Mouse (Mus musculus): ENCODE results near the gene Colgalt2.
"Not testable (repeated sequence)": the region's sequence is repeated elsewhere in the genome, so short reads cannot be mapped to it uniquely, and the experiment has no call there.

Gene Colgalt2

GRCm38 (mm10) chr1:152399790-152400555, at the start of gene Colgalt2:
TSS of gene Colgalt2 (plus strand) at chr1:152399830.
- peak; percentile 54 for DNase-seq

- DNase-seq: no peak
These were observed 42.9 kb upstream of the Colgalt2 start for GRCm38 (mm10) chr1:152356721-152357120.

- DNase-seq: no peak
These were observed 31.1 kb upstream of the Colgalt2 start for GRCm38 (mm10) chr1:152368311-152369088.

GRCm38 (mm10) chr1:152369139-152369538, 30.5 kb upstream of the Colgalt2 start:
- DNase-seq: peak; percentile 62

GRCm38 (mm10) chr1:152378311-152378710, 21.3 kb upstream of the Colgalt2 start:
- no peak for DNase-seq

DNA sequence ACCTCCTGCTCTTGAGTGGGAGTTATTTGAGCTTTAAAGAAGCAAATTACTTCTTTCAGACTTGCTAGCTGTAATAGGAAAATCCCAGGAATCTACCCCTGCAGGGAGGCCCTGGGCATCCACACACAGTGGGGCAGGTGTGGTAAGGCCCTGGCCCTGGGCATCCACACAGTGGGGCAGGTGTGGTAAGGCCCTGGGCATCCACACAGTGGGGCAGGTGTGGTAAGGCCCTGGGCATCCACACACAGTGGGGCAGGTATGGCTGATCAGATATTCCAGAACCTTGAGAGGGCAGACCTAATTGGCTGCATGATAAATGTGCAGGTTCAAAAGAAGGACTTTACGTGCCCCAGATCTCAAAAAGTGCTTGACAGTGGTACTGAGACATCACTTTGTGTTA, 15.0 kb upstream of the Colgalt2 start:
- no peak for DNase-seq

GRCm38 (mm10) chr1:152385693-152386092, 13.9 kb upstream of the Colgalt2 start:
- not testable (repeated sequence) for DNase-seq

GRCm38 (mm10) chr1:152386188-152386835, 13.3 kb upstream of the Colgalt2 start, which contains the start of gene Tsen15:
TSS of gene Tsen15 (minus strand) at chr1:152386688.
- DNase-seq: peak; percentile 81

DNA sequence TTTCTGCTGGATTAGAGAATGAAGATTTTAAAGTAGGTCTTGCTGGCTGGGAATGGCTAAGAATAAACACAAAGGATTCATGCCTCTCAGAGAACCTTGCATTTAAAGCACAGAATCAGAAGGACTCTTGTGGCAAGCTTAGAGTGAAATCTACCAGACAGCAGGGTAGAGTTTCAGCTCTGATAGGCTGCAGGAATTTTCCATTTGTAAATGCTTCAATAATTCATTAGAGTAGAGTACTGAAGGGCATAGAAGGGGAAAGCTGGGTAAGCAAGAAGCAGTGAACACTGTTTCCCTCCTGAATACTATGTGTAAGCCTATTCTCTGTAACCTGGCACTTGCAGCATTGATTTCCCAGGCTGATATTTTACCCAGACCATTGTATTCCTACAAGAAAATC, 10.4 kb upstream of the Colgalt2 start:
- DNase-seq: no peak

GRCm38 (mm10) chr1:152394137-152394536, 5.5 kb upstream of the Colgalt2 start:
- no peak for DNase-seq

DNA sequence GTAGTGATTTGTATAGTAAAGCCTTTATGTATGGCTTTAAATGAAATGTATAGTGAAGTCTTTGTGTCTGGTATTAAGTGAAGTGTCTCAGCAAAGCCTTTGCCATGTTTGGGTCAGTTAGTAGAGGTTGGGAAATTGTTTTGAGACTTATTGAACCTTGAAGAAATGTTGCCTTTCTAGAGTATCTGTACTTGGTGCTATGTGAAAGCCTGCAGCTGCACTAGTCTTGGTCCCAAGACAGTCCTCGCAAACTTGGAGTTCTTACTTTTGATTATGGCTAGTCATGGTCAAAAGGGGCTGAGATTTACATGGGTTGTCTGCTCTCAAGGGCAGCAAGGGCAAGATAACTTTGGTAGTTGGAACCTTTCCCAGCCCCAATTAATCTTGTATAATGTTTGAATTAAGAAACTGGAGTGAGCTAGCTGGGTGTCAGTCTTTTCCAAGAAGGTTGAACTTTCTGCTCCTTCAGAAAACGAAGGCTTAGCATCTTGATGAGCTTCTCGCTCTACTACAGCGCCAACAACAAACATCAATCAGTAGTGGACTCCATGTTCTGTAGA, 4.6 kb upstream of the Colgalt2 start:
- no peak for DNase-seq

GRCm38 (mm10) chr1:152398708-152399107, 922 bp upstream of the Colgalt2 start:
- no peak for DNase-seq

- DNase-seq: peak; percentile 14
These were observed 1.2 kb downstream of the Colgalt2 start for GRCm38 (mm10) chr1:152400556-152401540.

- no peak for DNase-seq
These were observed 7.7 kb downstream of the Colgalt2 start for GRCm38 (mm10) chr1:152407021-152407946.

- DNase-seq: peak; percentile 17
These were observed 9.7 kb downstream of the Colgalt2 start for GRCm38 (mm10) chr1:152409356-152409755.

DNA sequence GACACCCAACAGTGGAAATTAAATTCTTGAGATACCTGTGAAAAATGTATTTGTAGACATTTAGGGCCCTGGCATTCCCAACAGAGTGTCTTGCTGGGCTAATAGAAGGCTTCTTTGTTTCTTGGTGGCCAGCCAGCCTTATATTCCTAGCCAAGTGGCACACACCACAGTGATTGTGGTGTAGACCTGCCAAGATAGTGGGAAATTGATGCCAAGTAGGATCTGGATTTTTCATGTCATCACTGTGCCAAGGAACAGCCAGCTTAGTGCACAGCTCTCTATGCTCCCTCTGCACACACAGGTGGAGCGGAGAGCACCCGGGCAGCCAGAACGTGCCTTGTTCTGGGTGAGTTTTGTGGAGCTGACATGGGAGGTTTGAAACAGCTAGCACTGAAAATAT, 11.0 kb downstream of the Colgalt2 start:
- DNase-seq: peak; percentile 26

DNA sequence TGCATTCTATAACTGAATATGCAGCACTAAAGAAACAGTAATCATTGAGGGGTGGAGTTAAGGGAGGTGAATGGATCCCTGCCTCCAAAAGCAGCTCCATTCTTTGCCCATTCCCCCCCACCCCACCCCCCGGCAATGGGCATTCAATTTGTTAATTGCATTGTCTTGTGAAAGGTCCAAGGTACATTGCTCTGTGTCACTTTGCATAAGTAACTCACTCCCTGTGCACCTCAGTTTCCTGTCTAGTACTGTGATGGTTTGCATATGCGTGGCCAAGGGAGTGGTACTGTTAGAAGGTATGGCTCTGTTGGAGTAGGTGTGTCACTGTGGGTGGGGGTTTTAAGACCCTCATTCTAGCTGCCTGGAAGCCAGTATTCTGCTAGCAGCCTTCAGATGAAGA, 13.5 kb downstream of the Colgalt2 start:
- no peak for DNase-seq

DNA sequence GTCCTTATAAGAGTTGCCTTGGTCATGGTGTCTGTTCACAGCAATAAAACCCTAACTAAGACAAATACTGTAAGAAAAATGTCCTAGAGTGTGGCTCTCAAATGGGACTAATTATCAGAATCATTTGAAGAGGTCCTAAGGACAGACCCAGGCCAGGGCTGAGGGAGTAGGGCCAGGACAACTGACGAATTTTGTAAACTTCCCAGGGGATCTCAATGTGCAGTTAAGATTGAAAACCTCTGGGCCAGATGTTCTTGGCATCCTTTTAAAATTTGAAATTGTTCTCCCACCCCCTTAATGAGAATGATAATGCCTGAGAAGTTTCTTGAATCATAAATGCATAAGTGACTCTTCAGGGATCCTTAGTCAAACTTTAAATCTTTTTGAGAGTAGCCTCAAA, 14.3 kb downstream of the Colgalt2 start:
- no peak for DNase-seq

DNA sequence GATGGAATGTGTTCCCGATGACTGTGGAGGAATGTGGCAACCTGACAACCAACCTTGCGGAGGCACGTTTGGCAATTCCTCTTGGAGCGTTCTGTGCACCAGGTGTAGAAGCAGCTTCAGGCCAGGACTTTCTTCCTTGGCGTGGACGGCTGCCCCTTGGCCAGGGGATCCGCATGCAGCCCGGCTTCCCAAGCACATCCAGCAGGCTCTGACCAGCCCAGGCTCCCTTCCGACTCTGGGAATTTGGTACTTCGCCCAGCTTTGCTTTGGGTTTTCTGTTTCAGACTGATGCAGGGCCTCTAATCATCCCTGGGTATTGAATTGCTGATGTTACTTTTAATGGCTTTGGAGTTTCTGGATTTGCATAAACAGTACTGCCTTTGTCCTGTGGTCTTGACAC, 14.8 kb downstream of the Colgalt2 start:
- DNase-seq: no peak

DNA sequence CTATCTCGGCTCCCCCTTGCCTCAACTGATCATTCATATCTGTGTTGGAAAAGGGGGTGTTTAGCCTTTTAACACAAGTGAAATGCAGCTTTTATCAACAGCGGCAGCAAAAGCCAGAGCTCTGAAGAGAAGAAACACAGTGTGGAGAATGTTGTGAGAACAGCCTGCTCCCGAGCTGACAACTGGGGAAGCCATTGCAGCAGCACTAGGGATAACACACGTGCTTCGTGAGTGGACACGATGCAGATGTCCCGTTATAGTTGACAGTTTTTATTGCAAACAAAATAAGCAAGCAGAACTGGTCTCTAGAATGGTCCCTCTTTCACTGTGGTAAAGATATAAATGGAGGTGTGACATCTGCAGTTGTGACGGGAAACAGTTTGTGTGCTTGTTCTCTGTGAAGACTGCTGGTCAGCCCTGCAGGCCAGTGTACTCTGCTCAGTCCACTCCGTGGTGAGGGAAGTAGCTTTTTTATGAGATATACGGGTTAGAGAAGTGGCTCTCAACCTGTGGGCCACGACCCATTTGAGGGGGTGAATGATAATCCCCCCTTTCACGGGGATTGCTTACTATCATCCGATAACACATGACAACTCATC, 16.8 kb downstream of the Colgalt2 start:
- no peak for DNase-seq
